Mouse (Mus musculus) G1E-ER4 (cell line): Measurements from ENCODE around the gene Il17re. TPM values are rescaled to one million over a fixed set of nuclear protein-coding genes. Genes with fewer than 3 reads are reported as not detected.

ENCODE experiments used
- GATA1 ChIP-seq: IDR thresholded peaks from one replicate; pipeline ENCODE4 v1.8.0; 2012; ENCODE audit warnings: low read length, inconsistent platforms
- polyA plus RNA-seq: library from polyadenylated mRNA; stranded (reverse); fragments of >175 nt; gene quantifications from 2 replicates; pipeline ENCODE4 v1.2.3, GENCODE M21; 2012

The Il17re gene
- polyA plus RNA-seq, 1 experiment, result not detected

- TF ChIP-seq GATA1, result no peak
Observed at GRCm38 (mm10) chr6:113472061-113472460, 13.8 kb downstream of the Il17re start.

- no peak for TF ChIP-seq GATA1
Observed at GRCm38 (mm10) chr6:113473246-113473645, 15.0 kb downstream of the Il17re start.

GRCm38 (mm10) chr6:113473715-113474114 is 15.4 kb downstream of the Il17re start:
- peak; percentile 27 for TF ChIP-seq GATA1

GRCm38 (mm10) chr6:113477353-113477752 is 19.1 kb downstream of the Il17re start:
- no peak for TF ChIP-seq GATA1

GRCm38 (mm10) chr6:113478906-113479305 is 20.6 kb downstream of the Il17re start:
- TF ChIP-seq GATA1, result no peak

- TF ChIP-seq GATA1, result no peak
Observed at GRCm38 (mm10) chr6:113480555-113481373, 22.5 kb downstream of the Il17re start.

GRCm38 (mm10) chr6:113482477-113483099 is 24.3 kb downstream of the Il17re start:
- TF ChIP-seq GATA1, result no peak

GRCm38 (mm10) chr6:113483100-113483615 is 24.9 kb downstream of the Il17re start, which contains the start of gene Creld1:
Gene Creld1, plus strand, starts transcription at chr6:113483297.
- no peak for TF ChIP-seq GATA1

GRCm38 (mm10) chr6:113483729-113484128 is 25.4 kb downstream of the Il17re start:
- TF ChIP-seq GATA1, result no peak

GRCm38 (mm10) chr6:113487125-113487576 is 28.9 kb downstream of the Il17re start:
- no peak for TF ChIP-seq GATA1

- TF ChIP-seq GATA1, result no peak
Observed at GRCm38 (mm10) chr6:113489410-113489809, 31.1 kb downstream of the Il17re start.

GRCm38 (mm10) chr6:113492101-113492864 is 34.0 kb downstream of the Il17re start:
- no peak for TF ChIP-seq GATA1

GRCm38 (mm10) chr6:113494258-113494788 is 36.0 kb downstream of the Il17re start:
- no peak for TF ChIP-seq GATA1

GRCm38 (mm10) chr6:113495071-113495675 is 36.9 kb downstream of the Il17re start:
- TF ChIP-seq GATA1, result no peak

- no peak for TF ChIP-seq GATA1
Observed at GRCm38 (mm10) chr6:113499346-113499745, 41.1 kb downstream of the Il17re start.
